Mouse (Mus musculus) cerebellum, adult 18-20 months (tissue): ENCODE measurements at regions not wholly inside any gene's neighbourhood (a gene's known extent, or its start where the extent isn't known, plus 50 kb on each side); places are given as distances from the start of the nearest gene placed in this dataset.
A peak's percentile ranks its signal among the peaks of the same experiment; 100 is the strongest.
"Not testable (repeated sequence)": the region's sequence is repeated elsewhere in the genome, so short reads cannot be mapped to it uniquely, and the experiment has no call there.

Experiments
- DNase-seq, 2 experiments: peaks; one replicate each; pipeline ENCODE4 v3.0.0; 2021

GRCm38 (mm10) chr16:93335322-93336111, 268.3 kb downstream of the Setd4 start:
- no peak for DNase-seq

DNA sequence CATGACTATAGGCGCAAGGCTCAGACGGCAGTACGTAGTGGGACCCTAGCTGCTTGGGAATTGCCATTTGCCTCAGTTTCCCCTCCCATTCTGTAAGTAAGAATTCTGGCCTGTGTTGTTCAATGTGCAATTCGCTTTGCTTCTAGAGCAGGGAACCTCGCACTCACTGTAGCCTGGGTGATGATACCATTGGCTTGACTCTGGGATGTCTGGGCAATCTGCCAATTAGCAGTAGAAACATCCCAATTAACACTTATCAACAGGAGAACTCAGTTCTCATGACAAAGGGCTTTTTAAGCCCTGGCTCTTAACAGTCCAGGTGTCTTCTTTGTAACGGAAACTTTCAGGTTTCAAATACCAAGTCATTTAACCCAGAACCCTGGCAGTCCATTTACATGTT, 270.2 kb downstream of the Setd4 start:
- DNase-seq, result no peak

DNA sequence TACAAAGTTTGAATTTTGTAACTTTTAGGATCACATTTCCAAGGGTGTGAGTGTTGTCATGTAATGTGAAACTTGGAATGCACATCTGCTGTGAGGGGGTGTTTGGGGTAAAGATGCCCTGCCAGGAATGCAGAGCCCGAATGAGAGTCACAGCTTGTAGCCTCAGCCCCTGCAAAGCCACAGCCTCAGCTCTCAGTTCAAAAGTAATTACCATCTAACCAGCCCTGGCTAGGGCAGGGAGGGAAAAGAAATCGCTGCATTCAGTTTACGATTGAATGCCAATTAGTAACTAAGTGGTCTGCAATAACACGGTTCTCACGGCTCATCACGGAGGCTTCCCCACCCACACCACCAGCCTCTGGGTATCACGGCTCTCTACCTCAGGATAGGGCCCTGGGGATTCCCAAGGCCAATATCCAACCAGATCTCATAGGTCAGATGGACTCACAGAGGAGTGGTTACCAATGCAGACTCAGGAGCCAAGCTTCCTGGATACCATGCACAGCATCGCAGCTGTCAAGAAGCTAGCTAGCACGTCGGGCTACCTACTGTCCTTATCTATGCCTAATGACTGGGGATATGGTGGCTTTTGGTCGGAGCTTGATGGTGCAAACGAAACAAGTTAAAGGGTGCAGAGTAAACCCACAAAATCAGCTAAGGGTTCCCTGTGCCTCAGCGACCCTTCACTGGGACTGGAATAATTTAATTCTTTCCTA, 275.0 kb downstream of the Setd4 start:
- no peak for DNase-seq

- DNase-seq, result no peak
Observed at GRCm38 (mm10) chr16:93324911-93325310, 279.0 kb downstream of the Setd4 start.

DNA sequence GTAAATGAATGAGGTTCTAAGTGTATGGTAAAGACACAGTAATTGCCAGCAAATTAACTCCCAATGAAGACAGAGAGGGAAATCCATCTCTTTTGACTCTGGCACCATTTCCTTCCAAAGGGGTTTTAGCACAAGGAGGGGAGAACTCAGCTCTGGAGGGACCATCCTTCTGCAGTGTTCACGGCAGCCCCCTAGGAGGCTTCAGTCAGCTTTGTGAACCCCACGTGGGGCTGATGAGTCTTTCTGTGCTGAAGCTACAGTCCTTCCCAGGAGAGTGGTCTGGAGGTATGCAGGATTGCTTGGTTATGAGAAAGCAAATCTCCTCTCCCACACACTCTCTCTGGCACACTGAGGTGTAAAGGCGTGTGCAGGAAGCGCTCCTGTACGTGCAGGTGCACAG, 280.7 kb downstream of the Setd4 start:
- no peak for DNase-seq

DNA sequence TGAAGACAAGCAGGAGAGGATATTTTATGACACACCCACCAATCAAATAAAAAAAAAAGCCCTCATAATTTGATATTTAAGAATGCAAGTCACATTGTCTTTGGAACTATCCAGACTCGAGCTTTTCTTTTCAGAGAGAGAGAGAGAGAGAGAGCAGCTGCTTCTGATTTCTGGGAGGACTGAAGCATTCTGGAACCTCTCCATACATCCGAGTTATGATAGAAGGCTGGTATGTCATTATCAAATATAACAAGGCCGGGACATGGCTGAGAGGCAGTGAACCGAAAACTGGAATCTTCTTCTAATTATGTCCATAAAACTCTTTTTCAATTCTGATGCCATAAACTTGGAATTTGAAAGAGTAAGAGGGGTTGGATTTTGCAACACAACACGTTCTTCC, 284.3 kb downstream of the Setd4 start:
- no peak for DNase-seq

DNA sequence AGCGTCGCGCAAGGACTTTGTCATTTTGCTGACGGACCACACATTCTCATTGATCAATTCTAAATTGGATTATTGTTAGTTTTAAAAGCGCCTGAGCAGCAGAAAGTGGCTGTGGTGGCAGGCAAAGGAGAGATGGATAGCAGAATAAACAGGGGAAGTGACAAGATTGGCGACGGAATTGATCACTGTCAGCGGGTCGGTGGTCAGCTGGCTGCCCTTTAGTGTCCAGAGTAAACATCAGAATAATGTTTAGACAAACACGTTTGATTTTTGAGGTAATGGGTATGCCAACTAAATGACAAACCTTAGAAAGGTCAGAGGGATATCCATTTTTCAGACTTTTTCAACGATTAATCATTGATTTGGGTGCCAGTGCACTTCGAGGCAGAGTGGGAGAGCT, 292.2 kb downstream of the Setd4 start:
- DNase-seq, result no peak

DNA sequence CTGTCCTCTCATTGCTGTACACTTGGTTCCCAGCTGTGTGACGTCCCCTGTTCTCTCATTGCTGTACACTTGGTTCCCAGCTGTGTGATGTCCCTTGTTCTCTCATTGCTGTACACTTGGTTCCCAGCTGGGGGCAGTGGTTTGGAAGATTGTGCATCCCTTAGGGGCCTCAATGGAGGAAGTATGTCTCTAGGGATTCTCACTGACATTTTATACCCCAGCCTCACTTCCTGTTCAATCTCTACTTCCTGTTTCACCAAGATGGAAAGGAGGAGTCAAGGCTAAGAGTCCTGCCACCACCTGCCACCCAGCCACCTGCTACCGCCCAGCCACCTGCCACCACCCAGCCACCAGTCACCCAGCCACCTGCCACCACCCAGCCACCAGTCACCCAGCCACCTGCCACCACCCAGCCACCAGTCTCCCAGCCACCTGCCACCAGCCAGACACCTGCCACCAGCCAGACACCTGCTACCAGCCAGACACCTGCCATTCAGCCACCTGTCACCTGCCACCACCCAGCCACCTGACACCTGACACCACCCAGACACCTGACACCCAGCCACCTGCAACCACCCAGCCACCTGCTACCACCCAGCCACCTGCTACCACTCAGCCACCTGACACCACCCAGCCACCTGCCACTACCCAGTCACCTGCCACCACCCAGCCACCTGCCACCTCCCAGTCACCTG, 295.1 kb downstream of the Setd4 start:
- no peak for DNase-seq

DNA sequence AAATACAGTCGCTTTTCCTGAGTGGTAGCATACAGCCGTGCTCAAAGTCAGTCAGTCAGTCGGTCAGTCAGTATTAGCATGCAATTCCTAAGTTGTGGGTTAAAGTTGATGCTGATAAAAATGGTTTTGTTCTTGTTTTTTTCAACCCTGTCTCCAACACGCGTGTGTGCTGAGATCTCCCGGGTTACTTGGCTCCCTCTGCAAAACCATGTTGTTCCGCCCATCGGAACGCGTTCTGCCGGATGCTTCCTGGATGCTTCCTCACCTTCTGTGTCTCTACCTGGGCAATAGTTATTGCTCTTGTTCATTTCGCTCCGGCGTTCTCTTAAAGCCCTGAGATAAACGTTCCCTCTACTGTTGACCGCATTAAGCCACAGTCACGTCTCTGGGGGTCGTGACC, 296.9 kb downstream of the Setd4 start:
- no peak for DNase-seq

- not testable (repeated sequence) for DNase-seq
Observed at GRCm38 (mm10) chr16:93306140-93306539, 297.7 kb downstream of the Setd4 start.

DNA sequence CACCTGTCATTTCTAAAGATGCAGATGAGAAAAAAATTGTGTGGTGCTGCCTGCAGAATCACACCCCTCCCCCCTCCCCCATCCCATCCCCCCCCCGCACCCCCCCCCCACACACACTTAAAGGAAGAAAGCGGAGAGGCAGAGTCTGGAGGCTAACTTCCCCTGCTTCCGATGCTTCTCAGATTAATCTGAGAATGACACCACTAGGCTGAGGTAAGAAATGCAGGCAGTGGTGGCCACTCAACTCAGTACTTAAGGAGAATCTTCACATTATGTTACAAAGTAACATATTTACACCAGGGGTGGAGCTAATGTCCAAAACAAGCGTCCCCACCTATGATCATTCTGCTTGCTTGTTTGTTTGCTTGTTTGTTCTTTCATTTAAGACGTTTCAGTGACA, 309.4 kb downstream of the Setd4 start:
- DNase-seq, result no peak

DNA sequence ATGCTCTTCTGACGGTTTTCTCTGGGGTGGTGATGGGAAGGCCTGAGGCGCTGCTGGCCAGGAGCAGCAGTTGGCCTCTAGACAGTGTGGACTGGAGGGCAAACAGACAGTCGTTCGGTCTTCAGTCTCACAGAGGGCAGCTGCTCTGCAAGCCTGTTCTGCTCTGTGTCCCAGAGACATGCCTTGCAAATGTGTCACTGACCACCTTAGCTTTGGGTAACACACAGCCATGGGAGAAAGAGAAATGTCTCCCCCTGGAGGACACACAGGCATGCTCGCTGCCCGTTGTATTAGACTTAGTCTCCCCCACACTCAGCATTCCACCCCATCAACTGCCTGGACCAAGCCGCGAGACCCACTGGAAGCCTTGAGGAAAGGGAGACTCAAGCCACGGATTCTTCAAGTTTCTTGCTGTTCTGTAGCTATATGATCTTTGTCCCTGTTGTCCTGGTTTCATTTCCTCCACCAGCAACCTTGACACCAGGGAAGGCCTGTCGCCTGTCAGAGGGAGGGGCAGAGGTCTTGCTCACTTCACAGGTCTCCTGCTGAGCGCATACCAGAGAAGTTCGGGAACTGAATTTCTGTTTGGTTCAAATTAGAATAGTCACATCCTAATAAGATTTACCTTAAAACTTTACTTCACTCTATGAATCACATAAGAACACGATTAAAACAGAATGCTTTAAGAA, 310.8 kb downstream of the Setd4 start:
- DNase-seq, result peak; percentile 39 to 45

- DNase-seq, result no peak
Observed at GRCm38 (mm10) chr16:93292181-93292834, 311.6 kb downstream of the Setd4 start.

- DNase-seq, result no peak
Observed at GRCm38 (mm10) chr16:93288036-93288435, 315.8 kb downstream of the Setd4 start.

- no peak for DNase-seq
Observed at GRCm38 (mm10) chr16:93287520-93287919, 316.3 kb downstream of the Setd4 start.

DNA sequence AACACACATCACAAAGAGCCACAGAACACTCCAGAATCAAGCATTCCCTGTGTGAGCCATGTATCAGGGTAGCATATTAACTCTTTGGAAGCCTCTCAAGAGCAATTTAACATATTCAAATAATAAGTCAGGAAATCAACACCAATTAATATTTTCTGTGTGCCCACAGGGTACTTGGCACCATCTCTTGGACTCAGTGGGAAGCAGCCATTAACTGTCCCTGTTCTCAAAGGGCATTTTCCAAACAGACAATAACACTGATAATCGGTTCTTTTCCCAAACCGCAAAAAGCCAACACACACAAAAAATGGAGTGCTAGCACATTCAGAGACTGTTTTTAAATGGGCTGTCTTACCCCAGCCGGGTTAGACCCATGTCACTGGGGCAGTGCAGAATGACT, 317.0 kb downstream of the Setd4 start:
- no peak for DNase-seq

GRCm38 (mm10) chr16:93285191-93285590, 318.7 kb downstream of the Setd4 start:
- no peak for DNase-seq

GRCm38 (mm10) chr16:93281715-93282114, 322.1 kb downstream of the Setd4 start:
- no peak for DNase-seq

DNA sequence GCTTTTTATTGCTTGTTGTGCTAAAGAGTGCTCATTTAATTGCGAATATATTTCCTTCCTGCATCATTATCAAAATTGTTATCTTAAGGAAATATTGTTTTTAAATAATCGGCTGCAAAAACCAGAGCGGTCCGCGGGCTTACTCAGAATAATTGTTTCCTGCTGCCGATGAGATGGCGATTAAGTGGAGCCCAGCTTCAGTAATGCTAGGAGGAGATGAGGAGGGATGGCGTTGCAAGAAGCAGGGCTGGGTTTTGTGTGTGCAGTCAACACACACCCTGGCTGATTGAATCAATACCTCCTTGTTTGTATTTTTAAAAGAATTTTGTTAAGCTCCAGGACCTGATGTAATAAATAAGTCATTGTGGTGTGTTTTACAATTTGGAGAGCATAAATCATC, 331.2 kb downstream of the Setd4 start:
- no peak for DNase-seq

GRCm38 (mm10) chr16:93272146-93272545, 331.7 kb downstream of the Setd4 start:
- no peak for DNase-seq

- no peak for DNase-seq
Observed at GRCm38 (mm10) chr16:93264061-93264585, 339.7 kb downstream of the Setd4 start.

- no peak for DNase-seq
Observed at GRCm38 (mm10) chr16:93263141-93263815, 340.6 kb downstream of the Setd4 start.
